Mouse (Mus musculus): ENCODE measurements around the gene Usp36. TPM values are rescaled to one million over a fixed set of nuclear protein-coding genes. Genes with fewer than 3 reads are reported as not detected.
"Not testable (repeated sequence)": the region's sequence is repeated elsewhere in the genome, so short reads cannot be mapped to it uniquely, and the experiment has no call there.

The Usp36 gene
- polyA plus RNA-seq, 1 experiment from 2014 or later: 16.3 TPM

- peaks cover 37% of the 10 kb centered on the region for H3K4me1 ChIP-seq (replicated peaks)
- H3K4me3 ChIP-seq (replicated peaks): no peak overlapping the region
- no peaks in the 10 kb centered on the region for H3K27me3 ChIP-seq
- H3K36me3 ChIP-seq: peaks cover 13% of the 10 kb centered on the region
- H3K27ac ChIP-seq: no peak overlapping the region
- H3K9me3 ChIP-seq: no peaks in the 10 kb centered on the region
- no peak for ATAC-seq
- H3K4me2 ChIP-seq (replicated peaks): no peak overlapping the region
- no peak overlapping the region for H3K9ac ChIP-seq (replicated peaks)
- WGBS: 94% methylated on average over 5 of the region's 5 CpGs
Observed at GRCm38 (mm10) chr11:118323974-118324373, 33.9 kb upstream of the Usp36 start.

- no peaks in the 10 kb centered on the region for H3K9me3 ChIP-seq
- H3K4me2 ChIP-seq (replicated peaks): no peak overlapping the region
- no peak overlapping the region for H3K9ac ChIP-seq (replicated peaks)
- peaks cover 17% of the 10 kb centered on the region for H3K36me3 ChIP-seq
- H3K4me1 ChIP-seq (replicated peaks): peaks cover 33% of the 10 kb centered on the region
- ATAC-seq: no peak
- 57% methylated on average over 3 of the region's 3 CpGs for WGBS
- no peak overlapping the region for H3K4me3 ChIP-seq (replicated peaks)
- H3K27ac ChIP-seq: no peak overlapping the region
- H3K27me3 ChIP-seq: no peaks in the 10 kb centered on the region
Observed at GRCm38 (mm10) chr11:118322647-118323046, 32.6 kb upstream of the Usp36 start.

GRCm38 (mm10) chr11:118321971-118322370 lies 31.9 kb upstream of the Usp36 start:
- Histone ChIP-seq H3K4me3 (replicated peaks) (no peak overlapping the region), H3K9me3 (no peaks in the 10 kb centered on the region), H3K27me3 (no peaks in the 10 kb centered on the region), H3K36me3 (peaks cover 17% of the 10 kb centered on the region), H3K27ac (no peak overlapping the region), H3K4me2 (replicated peaks) (no peak overlapping the region), H3K9ac (replicated peaks) (peak overlapping the region; percentile 10; the same call in 1 of the 2 replicates), H3K4me1 (replicated peaks) (peaks cover 26% of the 10 kb centered on the region)
- WGBS: 80% methylated on average over 4 of the region's 4 CpGs
- ATAC-seq: no peak

- Histone ChIP-seq H3K4me1 (replicated peaks) (peaks cover 22% of the 10 kb centered on the region), H3K36me3 (peaks cover 17% of the 10 kb centered on the region), H3K9me3 (no peaks in the 10 kb centered on the region), H3K9ac (replicated peaks) (peak overlapping the region; percentile 10; the same call in 1 of the 2 replicates), H3K4me3 (replicated peaks) (no peak overlapping the region), H3K4me2 (replicated peaks) (no peak overlapping the region), H3K27ac (no peak overlapping the region), H3K27me3 (no peaks in the 10 kb centered on the region)
- WGBS: 70% methylated on average over 7 of the region's 7 CpGs
- peak; percentile 59; the same call in 1 of the 2 replicates for ATAC-seq
Observed at GRCm38 (mm10) chr11:118321500-118321899, 31.5 kb upstream of the Usp36 start.

DNA sequence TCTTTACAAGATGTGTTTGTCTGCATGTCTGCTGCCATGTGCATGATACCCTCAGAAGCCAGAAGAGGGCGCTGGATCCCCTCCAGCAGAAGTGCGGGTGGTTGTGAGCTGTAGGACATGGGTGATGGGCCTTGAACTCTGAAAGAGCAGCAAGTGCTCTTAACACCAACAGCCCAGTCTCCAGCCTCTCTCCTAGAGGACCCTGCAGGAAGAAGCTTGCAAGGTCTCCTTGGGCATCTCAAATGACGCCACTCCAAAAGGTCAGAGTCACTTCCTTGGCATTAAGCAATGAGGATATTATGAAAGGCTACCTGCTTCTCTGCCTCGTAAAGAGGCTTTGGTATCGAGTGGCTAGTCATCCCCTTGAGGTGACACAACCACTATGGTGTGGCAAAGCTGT lies 28.6 kb upstream of the Usp36 start:
- Histone ChIP-seq H3K4me1 (replicated peaks) (peaks cover 21% of the 10 kb centered on the region), H3K36me3 (peaks cover 32% of the 10 kb centered on the region), H3K27ac (no peak overlapping the region), H3K9ac (replicated peaks) (no peak overlapping the region), H3K4me3 (replicated peaks) (no peak overlapping the region), H3K4me2 (replicated peaks) (no peak overlapping the region), H3K27me3 (no peaks in the 10 kb centered on the region), H3K9me3 (no peaks in the 10 kb centered on the region)
- 71% methylated on average over 5 of the region's 5 CpGs for WGBS
- no peak for ATAC-seq

DNA sequence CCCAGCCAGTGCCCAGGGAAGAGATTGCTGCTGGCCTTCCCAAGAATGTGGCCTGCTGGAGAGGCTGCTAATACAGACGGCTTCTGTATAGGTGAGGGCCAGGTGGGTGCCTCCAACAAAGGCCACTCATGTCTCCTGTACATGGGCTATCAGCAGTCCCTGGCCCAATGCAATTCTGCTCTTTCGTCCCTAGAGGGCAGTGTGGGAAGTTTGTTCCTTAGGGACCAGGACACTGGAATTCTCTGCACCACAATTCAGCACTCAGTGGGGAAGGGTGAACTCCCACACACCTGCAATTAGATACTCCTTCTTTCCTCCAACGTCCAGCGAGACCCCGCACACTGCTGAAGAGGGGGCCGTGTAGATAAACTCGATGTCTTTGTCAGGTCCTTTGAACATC lies 27.1 kb upstream of the Usp36 start:
- Histone ChIP-seq H3K27ac (no peak overlapping the region), H3K9me3 (no peaks in the 10 kb centered on the region), H3K27me3 (no peaks in the 10 kb centered on the region), H3K4me1 (replicated peaks) (peaks cover 14% of the 10 kb centered on the region), H3K9ac (replicated peaks) (no peak overlapping the region), H3K4me3 (replicated peaks) (no peak overlapping the region), H3K36me3 (peaks cover 35% of the 10 kb centered on the region), H3K4me2 (replicated peaks) (no peak overlapping the region)
- 27% methylated on average over 7 of the region's 7 CpGs for WGBS
- ATAC-seq: peak; percentile 30

- no peaks in the 10 kb centered on the region for H3K27me3 ChIP-seq
- H3K4me3 ChIP-seq (replicated peaks): no peak overlapping the region
- no peak overlapping the region for H3K27ac ChIP-seq
- WGBS: 92% methylated on average over 8 of the region's 8 CpGs
- H3K9ac ChIP-seq (replicated peaks): no peak overlapping the region
- no peak overlapping the region for H3K4me2 ChIP-seq (replicated peaks)
- no peak for ATAC-seq
- H3K36me3 ChIP-seq: peaks cover 43% of the 10 kb centered on the region
- H3K9me3 ChIP-seq: no peaks in the 10 kb centered on the region
- H3K4me1 ChIP-seq (replicated peaks): peaks cover 6% of the 10 kb centered on the region
Observed at GRCm38 (mm10) chr11:118316231-118316806, 26.3 kb upstream of the Usp36 start.

DNA sequence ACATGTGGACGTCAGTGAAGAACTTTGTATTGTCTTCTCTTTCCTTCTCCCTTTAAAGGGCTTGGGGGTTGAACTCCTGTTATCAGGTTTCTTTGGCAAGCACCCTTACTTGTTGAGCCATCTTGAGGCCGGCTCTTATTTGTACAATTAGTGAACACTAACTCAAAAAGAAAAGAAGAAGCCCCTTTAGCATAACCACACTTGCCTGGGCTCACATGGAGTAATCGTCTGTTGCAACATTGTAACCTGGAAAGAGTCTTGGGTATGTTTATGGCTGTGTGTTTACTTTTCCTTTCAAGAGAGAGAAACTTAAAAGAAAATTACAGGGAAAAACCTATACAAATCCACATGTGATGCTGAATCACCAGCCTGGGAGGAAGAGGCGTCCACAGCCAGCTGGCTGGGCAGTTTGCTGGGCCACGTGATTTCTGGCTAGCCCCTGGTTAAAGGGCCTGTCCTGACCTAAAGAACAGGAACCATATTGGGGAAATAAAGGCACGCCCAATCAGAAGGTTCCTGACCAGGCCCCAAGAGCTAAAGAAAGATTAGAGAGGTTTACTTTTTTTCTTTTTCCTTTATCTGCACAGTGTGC lies 22.2 kb upstream of the Usp36 start:
- Histone ChIP-seq H3K9ac (replicated peaks) (no peak overlapping the region), H3K4me2 (replicated peaks) (no peak overlapping the region), H3K27ac (no peak overlapping the region), H3K9me3 (peaks cover 10% of the 10 kb centered on the region; the same call in 1 of the 2 replicates), H3K36me3 (peaks cover 62% of the 10 kb centered on the region), H3K27me3 (no peaks in the 10 kb centered on the region), H3K4me1 (replicated peaks) (no peaks in the 10 kb centered on the region), H3K4me3 (replicated peaks) (no peak overlapping the region)
- WGBS: 88% methylated on average over 6 of the region's 6 CpGs
- no peak for ATAC-seq

GRCm38 (mm10) chr11:118307962-118308361 lies 17.9 kb upstream of the Usp36 start:
- H3K4me2 ChIP-seq (replicated peaks); H3K27me3 ChIP-seq; H3K4me1 ChIP-seq (replicated peaks); ATAC-seq; H3K9ac ChIP-seq (replicated peaks); H3K4me3 ChIP-seq (replicated peaks); H3K27ac ChIP-seq: not testable (repeated sequence)
- H3K9me3 ChIP-seq: peaks cover 10% of the 10 kb centered on the region; the same call in 1 of the 2 replicates
- 77% methylated on average over 2 of the region's 2 CpGs for whole genome bisulfite sequencing
- H3K36me3 ChIP-seq: peaks cover 52% of the 10 kb centered on the region

GRCm38 (mm10) chr11:118303959-118304358 lies 13.9 kb upstream of the Usp36 start:
- H3K4me3 ChIP-seq (replicated peaks): not testable (repeated sequence)
- WGBS: 93% methylated on average over 4 of the region's 4 CpGs

GRCm38 (mm10) chr11:118298810-118299209 lies 8.8 kb upstream of the Usp36 start:
- Histone ChIP-seq H3K36me3 (peaks cover 17% of the 10 kb centered on the region; the same call in 1 of the 2 replicates), H3K27me3 (no peaks in the 10 kb centered on the region)
- WGBS: 84% methylated on average over 2 of the region's 2 CpGs

More at GRCm38 (mm10) chr11:118303959-118304358, 13.9 kb upstream of the Usp36 start:
- not testable (repeated sequence) for H3K4me2 ChIP-seq (replicated peaks); H3K9ac ChIP-seq (replicated peaks); H3K4me1 ChIP-seq (replicated peaks); ATAC-seq; H3K27ac ChIP-seq; H3K27me3 ChIP-seq
- Histone ChIP-seq H3K9me3 (peaks cover 10% of the 10 kb centered on the region; the same call in 1 of the 2 replicates), H3K36me3 (peaks cover 31% of the 10 kb centered on the region)

GRCm38 (mm10) chr11:118297967-118298366 lies 7.9 kb upstream of the Usp36 start:
- WGBS: 87% methylated on average over 3 of the region's 3 CpGs
- peaks cover 9% of the 10 kb centered on the region; the same call in 1 of the 2 replicates for H3K36me3 ChIP-seq
- no peaks in the 10 kb centered on the region for H3K27me3 ChIP-seq
- no peak overlapping the region for H3K9ac ChIP-seq (replicated peaks)
- H3K4me1 ChIP-seq (replicated peaks): peaks cover 5% of the 10 kb centered on the region; the same call in 1 of the 2 replicates
- no peak overlapping the region for H3K27ac ChIP-seq
- no peak overlapping the region for H3K4me2 ChIP-seq (replicated peaks)
- H3K4me3 ChIP-seq (replicated peaks): no peak overlapping the region
- H3K9me3 ChIP-seq: no peaks in the 10 kb centered on the region
- no peak for ATAC-seq

More at GRCm38 (mm10) chr11:118298810-118299209, 8.8 kb upstream of the Usp36 start:
- H3K4me3 ChIP-seq (replicated peaks): no peak overlapping the region
- H3K27ac ChIP-seq: no peak overlapping the region
- no peaks in the 10 kb centered on the region for H3K9me3 ChIP-seq
- H3K9ac ChIP-seq (replicated peaks): no peak overlapping the region
- ATAC-seq: no peak
- no peak overlapping the region for H3K4me2 ChIP-seq (replicated peaks)
- H3K4me1 ChIP-seq (replicated peaks): peaks cover 5% of the 10 kb centered on the region; the same call in 1 of the 2 replicates

Data from midbrain, embryonic 13.5 days (tissue).